Mouse (Mus musculus) myocyte (in vitro differentiated cells): ENCODE data around the gene Olfr1344. TPM values are rescaled to one million over a fixed set of nuclear protein-coding genes. Genes with fewer than 3 reads are reported as not detected.

Experiments
- H3K27me3 ChIP-seq: one replicate; pipeline ENCODE4 v1.6.1; 2011; ENCODE audit not compliant: control insufficient read depth, insufficient read depth, insufficient read length
- H3K36me3 ChIP-seq: one replicate; pipeline ENCODE4 v1.6.1; 2011; ENCODE audit not compliant: control insufficient read depth, insufficient read depth
- H3K4me2 ChIP-seq: one replicate; pipeline ENCODE4 v1.6.1; 2011; ENCODE audit warnings: low read depth, control low read depth
- H3K4me3 ChIP-seq: one replicate; pipeline ENCODE4 v1.5.1; 2011; ENCODE audit warnings: mild to moderate bottlenecking, control low read depth, moderate library complexity
- H3K79me2 ChIP-seq: one replicate; pipeline ENCODE4 v1.6.1; 2011; ENCODE audit not compliant: control insufficient read depth, insufficient read depth
- H3ac ChIP-seq: one replicate; pipeline ENCODE4 v1.6.1; 2011; ENCODE audit not compliant: control insufficient read depth, insufficient read length
- E2F4 ChIP-seq: IDR thresholded peaks from one replicate; pipeline ENCODE4 v1.6.1; 2011; ENCODE audit warnings: mild to moderate bottlenecking, control low read depth, moderate library complexity; ENCODE audit not compliant: insufficient read depth
- MYOD1 ChIP-seq, 3 experiments: IDR thresholded peaks; one replicate each; pipeline ENCODE4 v1.6.1; 2011; ENCODE audit warnings: control low read depth in 2 of 3, low read depth in 2 of 3, mild to moderate bottlenecking in 2 of 3, moderate library complexity in 1 of 3; ENCODE audit not compliant: insufficient read length in 2 of 3, control insufficient read depth in 1 of 3
- TCF3 ChIP-seq: IDR thresholded peaks from one replicate; pipeline ENCODE4 v1.6.1; 2011; ENCODE audit warnings: low read depth, control low read depth; ENCODE audit not compliant: insufficient read length
- USF1 ChIP-seq: IDR thresholded peaks from one replicate; pipeline ENCODE4 v1.6.1; 2011; ENCODE audit warnings: low read depth, mild to moderate bottlenecking, control low read depth, moderate library complexity
- polyA plus RNA-seq: library from polyadenylated mRNA; unstranded; fragments of >200 nt; fragmentation: generic; extraction: Trizol; gene quantifications from one replicate; pipeline ENCODE4 v1.2.1, GENCODE M21; 2012; ENCODE audit warnings: missing spikeins

The Olfr1344 gene
- polyA plus RNA-seq, 1 experiment = not detected

DNA sequence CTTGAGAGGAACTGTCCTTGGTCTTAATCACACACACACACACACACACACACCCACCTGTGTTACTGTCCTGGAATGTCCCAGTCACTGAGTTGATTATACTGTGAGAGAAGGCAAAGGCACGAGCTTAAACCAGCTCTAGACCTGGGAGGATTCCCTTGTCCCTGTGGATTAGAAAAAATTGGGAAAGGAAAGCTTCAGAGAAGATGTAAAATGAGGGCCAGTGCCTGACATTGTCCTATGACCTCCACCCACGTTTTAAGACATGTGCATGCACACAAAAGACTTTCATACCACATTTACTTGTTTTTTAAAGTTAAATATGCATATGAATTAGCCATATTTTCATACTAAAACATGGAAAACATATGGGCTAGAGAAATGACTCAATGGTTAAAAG lies 48.4 kb downstream of the Olfr1344 start, which contains the start of gene Olfr5:
Gene Olfr5, minus strand, starts transcription at position 101 of the 400 bp plus-strand sequence.
- Histone ChIP-seq H3K27me3 (no peaks in the 10 kb centered on the region), H3K4me3 (no peak within 1 kb of the TSS), H3K4me2 (no peak within 1 kb of the TSS), H3ac (no peak within 1 kb of the TSS), H3K36me3 (no peaks in the 10 kb centered on the region), H3K79me2 (no peaks in the 10 kb centered on the region)
- TF ChIP-seq MYOD1 (IDR thresholded peaks at IDR 0.05; ENCODE audit: control insufficient read depth in 1 of 3, insufficient read length in 2 of 3, low read depth in 2 of 3) (no peak), USF1 (no peak), TCF3 (no peak), E2F4 (no peak)

Other genes starting within 250 kb of the Olfr1344 start
- not detected for gene Galp, start 241.6 kb upstream of the Olfr1344 start, polyA plus RNA-seq
- gene Zscan5b, start 216.4 kb upstream of the Olfr1344 start, polyA plus RNA-seq = not detected
- gene Epp13, start 186.0 kb upstream of the Olfr1344 start, polyA plus RNA-seq = not detected
- 2.8 TPM for gene Zfp667, start 152.1 kb upstream of the Olfr1344 start, polyA plus RNA-seq
- gene Zfp583, start 107.4 kb upstream of the Olfr1344 start, polyA plus RNA-seq = 0.80 TPM
- 0.11 TPM for gene Gm3854, start 94.9 kb upstream of the Olfr1344 start, polyA plus RNA-seq
- gene Zfp78, start 75.4 kb upstream of the Olfr1344 start, polyA plus RNA-seq = 0.46 TPM
- 2.4 TPM for gene Zfp28, start 55.4 kb upstream of the Olfr1344 start, polyA plus RNA-seq
- not detected for gene Smim17, start 40.0 kb upstream of the Olfr1344 start, polyA plus RNA-seq
- gene Gm20715, start 28.4 kb upstream of the Olfr1344 start, polyA plus RNA-seq = not detected
- gene Olfr1336, start 17.5 kb downstream of the Olfr1344 start, polyA plus RNA-seq = not detected
- not detected for gene Olfr1346, start 28.4 kb downstream of the Olfr1344 start, polyA plus RNA-seq
- not detected for gene Olfr5, start 48.3 kb downstream of the Olfr1344 start, polyA plus RNA-seq
- not detected for gene Olfr1347, start 61.1 kb downstream of the Olfr1344 start, polyA plus RNA-seq
- gene Olfr1348, start 70.1 kb downstream of the Olfr1344 start, polyA plus RNA-seq = not detected
- 0.06 TPM for gene Olfr1349, start 84.3 kb downstream of the Olfr1344 start, polyA plus RNA-seq
- not detected for gene Olfr1350, start 126.2 kb downstream of the Olfr1344 start, polyA plus RNA-seq